Mouse (Mus musculus) MEL (cell line): Measurements from ENCODE around the gene Suclg2.

Experiments
- CTCF ChIP-seq, 3 experiments: IDR thresholded peaks in 2 of 3; conservative IDR thresholded peaks in 1 of 3; 2 replicates each; pipeline ENCODE4 v1.5.1; 2011 to 2012; ENCODE audit warnings: low read length in 3 of 3, low read depth in 2 of 3, mild to moderate bottlenecking in 2 of 3, improper control_type of control experiment in 1 of 3, inconsistent platforms in 1 of 3, mixed read lengths in 1 of 3, moderate library complexity in 1 of 3; ENCODE audit not compliant: control insufficient read depth in 1 of 3, insufficient read depth in 1 of 3, poor library complexity in 1 of 3, severe bottlenecking in 1 of 3
- POLR2A ChIP-seq, 2 experiments: IDR thresholded peaks; 2 replicates each; pipeline ENCODE4 v1.6.1; 2011 to 2012; ENCODE audit warnings: low read length in 2 of 2, mild to moderate bottlenecking in 2 of 2, control low read depth in 1 of 2, improper control_type of control experiment in 1 of 2, low read depth in 1 of 2, moderate library complexity in 1 of 2; ENCODE audit not compliant: control insufficient read depth in 1 of 2, insufficient read depth in 1 of 2, poor library complexity in 1 of 2

DNA sequence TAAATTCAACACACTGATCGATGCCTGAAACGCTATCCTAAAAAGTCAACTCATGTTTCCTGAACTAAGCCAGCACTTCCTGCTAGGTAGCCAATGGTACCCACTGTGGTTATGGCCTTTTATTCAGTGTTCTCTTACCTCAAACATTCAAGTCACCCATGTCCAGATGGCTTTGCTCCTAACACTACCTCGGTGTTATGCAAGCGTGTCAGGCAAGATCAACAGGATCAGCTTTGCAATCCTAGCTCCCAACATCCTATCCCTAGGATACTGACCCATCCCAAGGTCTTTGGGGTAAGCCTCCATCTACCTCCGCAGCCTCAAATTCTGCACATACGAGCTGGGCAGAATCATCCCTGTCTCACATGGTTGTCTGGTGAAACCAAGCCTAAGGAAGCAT lies 7.7 kb downstream of the Suclg2 start:
- TF ChIP-seq POLR2A (IDR thresholded peaks at IDR 0.05; ENCODE audit: control insufficient read depth in 1 of 2, insufficient read depth in 1 of 2, low read depth in 1 of 2, low read length in 2 of 2, poor library complexity in 1 of 2), result no peak
- TF ChIP-seq CTCF (IDR thresholded peaks at IDR 0.05 in 2 of 3, conservative IDR thresholded peaks at IDR 0.05 in 1 of 3; ENCODE audit: control insufficient read depth in 1 of 3, insufficient read depth in 1 of 3, low read depth in 2 of 3, low read length in 3 of 3, poor library complexity in 1 of 3, severe bottlenecking in 1 of 3), result no peak
